Mouse (Mus musculus): ENCODE measurements around the gene Habp4. TPM values are rescaled to one million over a fixed set of nuclear protein-coding genes. Genes with fewer than 3 reads are reported as not detected.
A peak's percentile ranks its signal among the peaks of the same experiment; 100 is the strongest.

Habp4 gene
- polyA plus RNA-seq, 1 experiment from 2014 or later, result 30.1 TPM

DNA sequence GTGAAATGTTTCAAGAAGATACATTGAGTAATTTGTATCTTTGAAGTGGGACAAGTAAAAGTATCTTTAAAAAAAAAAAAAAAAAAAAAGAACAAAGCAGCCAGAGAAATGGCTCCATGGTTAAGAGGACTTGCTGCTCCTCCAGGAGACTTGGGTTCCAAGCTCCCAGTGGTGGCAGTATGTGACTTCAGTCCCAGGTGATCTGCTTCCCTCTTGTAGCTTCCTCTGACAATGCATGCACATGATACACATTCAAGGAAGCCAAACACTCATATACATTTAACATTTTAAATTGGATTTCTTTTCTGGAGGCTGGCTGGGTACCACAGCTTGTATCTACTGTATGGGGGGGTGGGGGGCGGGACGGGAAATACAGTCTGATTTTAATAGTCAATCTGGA is 7.0 kb upstream of the Habp4 start:
- no peak overlapping the region for H3K4me3 ChIP-seq (ENCODE audit: low read depth, low read length)
- H3K9me3 ChIP-seq (ENCODE audit: low read depth, low read length), result no peaks in the 10 kb centered on the region
- H3K27me3 ChIP-seq (ENCODE audit: insufficient read depth, low read length), result no peaks in the 10 kb centered on the region
- H3K36me3 ChIP-seq (ENCODE audit: insufficient read depth), result no peaks in the 10 kb centered on the region
- peak overlapping the region; percentile 29; the same call in 1 of the 2 replicates for H3K4me2 ChIP-seq
- 44% methylated on average over 2 of the region's 2 CpGs for WGBS
- DNase-seq, result peak; percentile 14
- H3K27ac ChIP-seq (ENCODE audit: low read depth), result peak overlapping the region; percentile 26
- no peak overlapping the region for H3K9ac ChIP-seq
- ATAC-seq (ENCODE audit: insufficient read depth), result no peak
- no peak for TF ChIP-seq CTCF (IDR thresholded peaks at IDR 0.05; ENCODE audit: low read depth)
- H3K4me1 ChIP-seq (ENCODE audit: insufficient read depth), result peaks cover 6% of the 10 kb centered on the region; the same call in 1 of the 2 replicates

DNA sequence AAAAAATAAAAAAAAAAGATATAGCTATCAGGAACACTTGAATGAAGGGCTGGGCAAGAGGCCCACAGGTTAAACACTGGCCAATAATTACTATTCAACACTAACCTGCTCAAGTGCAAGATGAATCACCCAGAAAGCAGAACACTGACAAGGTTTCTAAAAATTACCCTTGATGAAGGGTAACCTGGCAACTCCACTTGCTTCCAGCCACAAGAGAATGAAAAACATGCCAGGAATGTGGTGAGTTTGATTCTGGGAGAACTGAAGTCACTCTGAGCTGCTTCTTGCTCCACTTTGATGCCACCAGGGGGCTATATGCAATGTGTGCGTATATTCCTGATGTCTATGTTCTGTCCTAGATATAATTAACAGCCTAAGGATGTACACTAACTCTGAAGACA is 6.5 kb upstream of the Habp4 start:
- H3K9me3 ChIP-seq (ENCODE audit: low read depth, low read length), result no peaks in the 10 kb centered on the region
- WGBS, result 11% methylated on average over 1 of the region's 1 CpGs
- DNase-seq (peak; percentile 82), ATAC-seq (ENCODE audit: insufficient read depth) (no peak)
- H3K4me1 ChIP-seq (ENCODE audit: insufficient read depth), result peaks cover 6% of the 10 kb centered on the region; the same call in 1 of the 2 replicates
- H3K4me2 ChIP-seq, result 0 out of 2 replicates have a peak overlapping the region, but pooled peaks have one; percentile 29
- no peaks in the 10 kb centered on the region for H3K27me3 ChIP-seq (ENCODE audit: insufficient read depth, low read length)
- peak overlapping the region; percentile 87 for H3K27ac ChIP-seq (ENCODE audit: low read depth)
- H3K4me3 ChIP-seq (ENCODE audit: low read depth, low read length), result no peak overlapping the region
- peak; percentile 68 for TF ChIP-seq CTCF (IDR thresholded peaks at IDR 0.05; ENCODE audit: low read depth)
- no peak overlapping the region for H3K9ac ChIP-seq
- H3K36me3 ChIP-seq (ENCODE audit: insufficient read depth), result no peaks in the 10 kb centered on the region

DNA sequence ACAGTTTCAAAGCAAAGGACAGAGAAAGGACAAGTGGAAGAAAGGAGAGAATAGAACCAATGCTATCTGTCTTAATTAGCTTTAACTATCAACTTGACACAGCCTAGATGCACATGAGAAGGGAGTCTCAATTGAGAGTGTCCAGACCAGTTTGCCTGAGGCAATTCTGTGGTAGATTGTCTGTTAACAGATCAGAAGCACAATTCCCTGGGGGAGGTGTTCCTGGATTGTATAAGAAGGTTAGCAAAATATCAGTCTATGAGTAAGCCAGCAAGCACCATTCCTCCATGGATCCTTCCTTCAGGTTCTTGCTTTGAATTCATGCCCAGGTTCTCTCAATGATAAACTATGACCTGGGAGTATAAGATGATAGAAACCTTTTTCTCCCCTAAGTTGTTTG is 4.7 kb upstream of the Habp4 start:
- H3K9ac ChIP-seq, result no peak overlapping the region
- ATAC-seq (ENCODE audit: insufficient read depth) (no peak), DNase-seq (no peak)
- H3K27ac ChIP-seq (ENCODE audit: low read depth), result no peak overlapping the region
- TF ChIP-seq CTCF (IDR thresholded peaks at IDR 0.05; ENCODE audit: low read depth), result no peak
- H3K4me3 ChIP-seq (ENCODE audit: low read depth, low read length), result no peak overlapping the region
- no peaks in the 10 kb centered on the region for H3K4me1 ChIP-seq (ENCODE audit: insufficient read depth)
- H3K36me3 ChIP-seq (ENCODE audit: insufficient read depth), result no peaks in the 10 kb centered on the region
- no peaks in the 10 kb centered on the region for H3K27me3 ChIP-seq (ENCODE audit: insufficient read depth, low read length)
- no peak overlapping the region for H3K4me2 ChIP-seq
- H3K9me3 ChIP-seq (ENCODE audit: low read depth, low read length), result no peaks in the 10 kb centered on the region

DNA sequence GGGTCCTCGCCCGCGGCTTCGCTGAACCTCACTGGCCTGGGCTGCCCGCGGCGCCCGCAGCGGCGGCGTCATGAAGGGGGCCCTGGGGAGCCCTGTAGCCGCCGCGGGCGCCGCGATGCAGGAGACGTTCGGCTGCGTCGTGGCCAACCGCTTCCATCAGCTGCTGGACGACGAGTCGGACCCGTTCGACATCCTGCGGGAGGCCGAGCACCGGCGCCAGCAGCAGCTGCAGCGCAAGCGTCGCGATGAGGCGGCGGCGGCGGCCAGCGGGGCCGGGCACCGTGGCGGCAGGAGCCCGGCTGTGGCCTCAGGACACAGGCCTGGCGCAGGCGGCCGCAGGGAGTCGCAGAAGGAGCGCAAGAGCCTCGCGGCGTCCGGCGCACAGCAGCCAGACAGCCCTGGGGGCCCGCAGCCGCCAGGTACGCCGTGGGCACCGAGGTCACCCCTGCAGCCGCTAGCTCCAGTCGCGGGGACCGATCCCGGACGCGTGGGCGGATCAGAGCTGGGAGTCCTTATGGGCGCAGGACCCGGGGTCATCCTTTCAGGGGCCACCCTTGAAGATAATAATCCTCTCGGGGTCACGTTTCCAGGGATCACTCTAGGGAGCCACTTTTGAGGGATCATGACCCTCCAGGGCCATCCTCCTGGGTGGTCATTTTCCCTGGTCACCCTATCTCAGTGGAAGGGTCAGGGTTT is 440 bp downstream of the Habp4 start:
- peak; percentile 72 for ATAC-seq (ENCODE audit: insufficient read depth)
- DNase-seq, result no peak
- peak overlapping the region; percentile 84 for H3K4me3 ChIP-seq (ENCODE audit: low read depth, low read length)
- TF ChIP-seq CTCF (IDR thresholded peaks at IDR 0.05; ENCODE audit: low read depth), result no peak
- H3K9me3 ChIP-seq (ENCODE audit: low read depth, low read length), result 0 out of 2 replicates have a peak, but pooled peaks cover 5% of the 10 kb centered on the region
- H3K27me3 ChIP-seq (ENCODE audit: insufficient read depth, low read length), result no peaks in the 10 kb centered on the region
- H3K9ac ChIP-seq, result peak overlapping the region; percentile 83
- H3K36me3 ChIP-seq (ENCODE audit: insufficient read depth), result no peaks in the 10 kb centered on the region
- WGBS, result under 1% methylated on average over 69 of the region's 71 CpGs
- H3K4me1 ChIP-seq (ENCODE audit: insufficient read depth), result 0 out of 2 replicates have a peak, but pooled peaks cover 5% of the 10 kb centered on the region
- peak overlapping the region; percentile 84 for H3K27ac ChIP-seq (ENCODE audit: low read depth)
- H3K4me2 ChIP-seq, result peak overlapping the region; percentile 99

DNA sequence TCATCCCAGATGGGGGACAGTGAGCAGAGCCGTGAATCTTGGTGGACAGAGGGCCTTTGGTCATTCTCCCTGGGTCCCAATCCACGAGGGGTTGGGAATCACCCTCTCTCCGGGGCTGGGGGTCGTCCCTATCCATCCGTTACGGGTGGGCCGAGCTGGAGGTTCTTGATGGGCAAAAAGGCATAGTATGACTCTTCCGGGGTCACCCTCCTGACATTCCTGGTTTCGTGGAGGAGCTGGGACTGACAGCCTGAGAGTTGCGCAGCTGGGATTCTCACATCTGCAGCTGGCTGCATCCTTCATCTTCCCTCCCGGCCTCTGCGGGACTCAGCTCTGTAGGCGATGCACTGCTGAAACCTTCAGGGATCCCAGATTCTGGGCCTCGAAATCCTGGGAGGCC is 1.0 kb downstream of the Habp4 start:
- H3K27ac ChIP-seq (ENCODE audit: low read depth), result no peak overlapping the region

DNA sequence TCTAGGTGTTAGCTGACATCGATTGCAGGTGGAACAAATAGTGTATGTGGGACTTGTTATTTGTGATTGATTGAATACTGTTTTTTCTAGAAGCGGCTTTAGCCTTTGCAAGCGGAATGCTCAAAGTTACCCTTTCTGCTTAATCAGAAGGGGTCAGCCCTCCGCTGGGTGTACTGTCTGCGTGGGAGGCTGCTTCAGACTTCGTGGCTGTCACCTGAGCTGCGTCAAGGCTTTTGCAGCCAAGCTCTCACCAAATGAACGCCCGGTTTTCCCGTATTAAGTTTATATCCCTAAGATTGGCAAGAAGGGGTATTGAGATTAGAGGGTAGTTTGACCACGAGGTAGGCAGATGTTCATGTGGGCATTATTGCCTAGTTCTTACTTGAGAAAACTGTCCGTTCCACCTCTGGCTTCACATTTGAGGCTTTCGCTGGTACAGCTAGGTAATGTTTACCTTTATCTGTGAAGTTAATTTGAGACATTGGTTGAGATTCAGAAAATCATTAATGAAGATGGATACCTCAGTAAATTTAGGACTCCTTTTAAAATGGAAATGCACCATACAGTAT is 1.6 kb downstream of the Habp4 start:
- H3K9me3 ChIP-seq (ENCODE audit: low read depth, low read length), result peaks cover 12% of the 10 kb centered on the region; the same call in 1 of the 2 replicates
- no peak for DNase-seq
- H3K4me3 ChIP-seq (ENCODE audit: low read depth, low read length), result peak overlapping the region; percentile 84
- TF ChIP-seq CTCF (IDR thresholded peaks at IDR 0.05; ENCODE audit: low read depth), result no peak
- WGBS, result 27% methylated on average over 13 of the region's 13 CpGs
- H3K27ac ChIP-seq (ENCODE audit: low read depth), result no peak overlapping the region
- H3K36me3 ChIP-seq (ENCODE audit: insufficient read depth), result no peaks in the 10 kb centered on the region
- peak overlapping the region; percentile 99 for H3K4me2 ChIP-seq
- peak overlapping the region; percentile 83 for H3K9ac ChIP-seq
- ATAC-seq (ENCODE audit: insufficient read depth), result no peak
- 0 out of 2 replicates have a peak, but pooled peaks cover 5% of the 10 kb centered on the region for H3K4me1 ChIP-seq (ENCODE audit: insufficient read depth)
- H3K27me3 ChIP-seq (ENCODE audit: insufficient read depth, low read length), result no peaks in the 10 kb centered on the region

More for the DNA sequence above, 1.0 kb downstream of the Habp4 start:
- no peaks in the 10 kb centered on the region for H3K27me3 ChIP-seq (ENCODE audit: insufficient read depth, low read length)
- WGBS, result 2% methylated on average over 14 of the region's 14 CpGs
- ATAC-seq (ENCODE audit: insufficient read depth) (0 out of 2 replicates have a peak, but pooled peaks have one; percentile 4), DNase-seq (peak; percentile 52)
- H3K4me3 ChIP-seq (ENCODE audit: low read depth, low read length), result peak overlapping the region; percentile 84
- no peaks in the 10 kb centered on the region for H3K36me3 ChIP-seq (ENCODE audit: insufficient read depth)
- no peak for TF ChIP-seq CTCF (IDR thresholded peaks at IDR 0.05; ENCODE audit: low read depth)
- H3K4me2 ChIP-seq, result peak overlapping the region; percentile 99
- peak overlapping the region; percentile 83 for H3K9ac ChIP-seq
- peaks cover 9% of the 10 kb centered on the region; the same call in 1 of the 2 replicates for H3K9me3 ChIP-seq (ENCODE audit: low read depth, low read length)
- 0 out of 2 replicates have a peak, but pooled peaks cover 5% of the 10 kb centered on the region for H3K4me1 ChIP-seq (ENCODE audit: insufficient read depth)

DNA sequence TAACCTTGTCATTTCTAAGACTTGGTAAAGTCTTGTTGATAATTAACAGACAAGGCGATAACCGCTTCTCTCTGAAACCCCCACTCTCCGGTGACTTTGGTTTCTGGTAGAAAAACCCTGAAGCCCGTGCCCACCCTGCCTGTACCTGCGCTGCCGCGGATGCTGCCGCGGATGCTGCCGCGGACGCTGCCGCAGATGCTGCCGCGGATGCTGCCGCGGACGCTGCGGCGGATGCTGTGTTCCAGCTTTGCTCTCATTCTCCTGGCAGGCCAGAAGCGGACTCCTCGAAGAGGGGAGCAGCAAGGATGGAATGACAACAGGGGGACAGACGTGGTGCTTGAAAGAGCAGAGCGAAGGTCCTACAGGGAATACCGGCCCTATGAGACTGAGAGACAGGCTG is 8.1 kb downstream of the Habp4 start:
- no peak for ATAC-seq (ENCODE audit: insufficient read depth)
- Histone ChIP-seq H3K4me1 (ENCODE audit: insufficient read depth) (no peaks in the 10 kb centered on the region), H3K27me3 (ENCODE audit: insufficient read depth, low read length) (no peaks in the 10 kb centered on the region), H3K9ac (no peak overlapping the region), H3K9me3 (ENCODE audit: low read depth, low read length) (peaks cover 53% of the 10 kb centered on the region), H3K36me3 (ENCODE audit: insufficient read depth) (peaks cover 33% of the 10 kb centered on the region), H3K4me3 (ENCODE audit: low read depth, low read length) (no peak overlapping the region), H3K4me2 (no peak overlapping the region), H3K27ac (ENCODE audit: low read depth) (no peak overlapping the region)
- no peak for DNase-seq
- TF ChIP-seq CTCF (IDR thresholded peaks at IDR 0.05; ENCODE audit: low read depth), result no peak
- WGBS, result 98% methylated on average over 25 of the region's 25 CpGs
